Mouse (Mus musculus): ENCODE data around the gene Pcsk1n.
"Not testable (repeated sequence)": the region's sequence is repeated elsewhere in the genome, so short reads cannot be mapped to it uniquely, and the experiment has no call there.

Gene Pcsk1n

GRCm38 (mm10) chrX:7919601-7920383 is at the start of gene Pcsk1n:
Gene Pcsk1n, plus strand, starts transcription at chrX:7919822.
- peak in 1 of 2 experiments; percentile 45 for DNase-seq (ENCODE audit: low spot score in 2 of 2)

GRCm38 (mm10) chrX:7869826-7870225 is 49.8 kb upstream of the Pcsk1n start:
- DNase-seq (ENCODE audit: low spot score in 2 of 2), result no peak

- DNase-seq (ENCODE audit: low spot score in 2 of 2), result peak; percentile 44 to 72
These were observed 41.6 kb upstream of the Pcsk1n start, which contains the start of gene Pim2 for GRCm38 (mm10) chrX:7878007-7878419. Gene Pim2, plus strand, starts transcription at chrX:7878262.

GRCm38 (mm10) chrX:7878495-7878894 is 41.1 kb upstream of the Pcsk1n start:
- DNase-seq (ENCODE audit: low spot score in 2 of 2), result peak in 1 of 2 experiments; percentile 12

- peak in 1 of 2 experiments; percentile 57 for DNase-seq (ENCODE audit: low spot score in 2 of 2)
These were observed 39.8 kb upstream of the Pcsk1n start for GRCm38 (mm10) chrX:7879819-7880218.

GRCm38 (mm10) chrX:7883841-7884567 is 35.6 kb upstream of the Pcsk1n start, which contains the start of gene Slc35a2:
Gene Slc35a2, plus strand, starts transcription at chrX:7884028.
- DNase-seq (ENCODE audit: low spot score in 2 of 2), result peak; percentile 39 to 73

GRCm38 (mm10) chrX:7898211-7898610 is 21.4 kb upstream of the Pcsk1n start:
- DNase-seq (ENCODE audit: low spot score in 2 of 2), result no peak

- peak; percentile 42 to 72 for DNase-seq (ENCODE audit: low spot score in 2 of 2)
These were observed 20.4 kb upstream of the Pcsk1n start, which contains the start of the genes Pqbp1 and Timm17b for GRCm38 (mm10) chrX:7898880-7899874. Gene Pqbp1, minus strand, starts transcription at chrX:7899269. Gene Timm17b, plus strand, starts transcription at chrX:7899357.

GRCm38 (mm10) chrX:7904441-7904840 is 15.2 kb upstream of the Pcsk1n start:
- DNase-seq (ENCODE audit: low spot score in 2 of 2), result no peak

- no peak for DNase-seq (ENCODE audit: low spot score in 2 of 2)
These were observed 11.9 kb upstream of the Pcsk1n start, which contains the start of gene Gm10491 for GRCm38 (mm10) chrX:7907735-7908134. Gene Gm10491, minus strand, starts transcription at chrX:7907835.

- DNase-seq (ENCODE audit: low spot score in 2 of 2), result not testable (repeated sequence)
These were observed 10.4 kb upstream of the Pcsk1n start, which contains the start of gene Gm10490 for GRCm38 (mm10) chrX:7909242-7909641. Gene Gm10490, plus strand, starts transcription at chrX:7909542.

GRCm38 (mm10) chrX:7910473-7910872 is 9.1 kb upstream of the Pcsk1n start:
- no peak for DNase-seq (ENCODE audit: low spot score in 2 of 2)

- peak in 1 of 2 experiments; percentile 21 for DNase-seq (ENCODE audit: low spot score in 2 of 2)
These were observed 4.0 kb upstream of the Pcsk1n start for GRCm38 (mm10) chrX:7915669-7916068.

- not testable (repeated sequence) for DNase-seq (ENCODE audit: low spot score in 2 of 2)
These were observed 1.7 kb upstream of the Pcsk1n start for GRCm38 (mm10) chrX:7917960-7918359.

GRCm38 (mm10) chrX:7922032-7922431 is 2.4 kb downstream of the Pcsk1n start:
- DNase-seq (ENCODE audit: low spot score in 2 of 2), result peak in 1 of 2 experiments; percentile 16

GRCm38 (mm10) chrX:7926266-7926665 is 6.6 kb downstream of the Pcsk1n start:
- DNase-seq (ENCODE audit: low spot score in 2 of 2), result no peak

- DNase-seq (ENCODE audit: low spot score in 2 of 2), result no peak
These were observed 7.5 kb downstream of the Pcsk1n start for GRCm38 (mm10) chrX:7927116-7927515.

- no peak for DNase-seq (ENCODE audit: low spot score in 2 of 2)
These were observed 8.7 kb downstream of the Pcsk1n start, which contains the start of gene Eras for GRCm38 (mm10) chrX:7928270-7928790. Gene Eras, minus strand, starts transcription at chrX:7928607.

GRCm38 (mm10) chrX:7936874-7937273 is 17.3 kb downstream of the Pcsk1n start:
- no peak for DNase-seq (ENCODE audit: low spot score in 2 of 2)

- DNase-seq (ENCODE audit: low spot score in 2 of 2), result no peak
These were observed 18.0 kb downstream of the Pcsk1n start for GRCm38 (mm10) chrX:7937667-7938066.

GRCm38 (mm10) chrX:7945618-7946017 is 26.0 kb downstream of the Pcsk1n start:
- no peak for DNase-seq (ENCODE audit: low spot score in 2 of 2)

Measured in cerebellum, postnatal 4 days (tissue).